Mouse (Mus musculus): ENCODE results near the gene Elp5.
"Not testable (repeated sequence)": the region's sequence is repeated elsewhere in the genome, so short reads cannot be mapped to it uniquely, and the experiment has no call there.

DNA sequence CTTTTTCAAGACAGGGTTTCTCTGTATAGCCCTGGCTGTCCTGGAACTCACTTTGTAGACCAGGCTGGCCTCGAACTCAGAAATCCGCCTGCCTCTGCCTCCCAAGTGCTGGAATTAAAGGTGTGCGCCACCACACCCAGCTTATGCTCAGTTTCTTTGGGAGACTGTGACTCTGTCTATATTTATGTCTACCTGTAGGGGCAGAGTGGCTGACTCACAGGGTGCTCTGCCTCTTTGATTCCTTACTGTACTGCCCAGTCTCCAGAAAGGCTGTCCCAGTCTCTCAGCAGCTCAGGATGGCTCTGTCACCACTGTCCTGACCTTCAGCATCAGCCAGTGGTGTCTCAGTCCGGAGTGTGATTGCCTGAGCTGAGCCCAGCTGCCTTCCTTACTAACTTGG lies 26.7 kb downstream of the Elp5 start:
- not testable (repeated sequence) for TF ChIP-seq GATA1, TAL1 (IDR thresholded peaks at IDR 0.05; ENCODE audit: low read length)
